Mouse (Mus musculus): ENCODE measurements around the gene Gm853. TPM values are rescaled to one million over a fixed set of nuclear protein-coding genes. Genes with fewer than 3 reads are reported as not detected.

The Gm853 gene
- total and polyA plus RNA-seq, 3 experiments: not detected

- peak; percentile 54 for DNase-seq
Measured at GRCm38 (mm10) chr4:130173911-130174311, 48.3 kb downstream of the Gm853 start.

GRCm38 (mm10) chr4:130173060-130173822 is 49.0 kb downstream of the Gm853 start:
- DNase-seq: no peak

DNA sequence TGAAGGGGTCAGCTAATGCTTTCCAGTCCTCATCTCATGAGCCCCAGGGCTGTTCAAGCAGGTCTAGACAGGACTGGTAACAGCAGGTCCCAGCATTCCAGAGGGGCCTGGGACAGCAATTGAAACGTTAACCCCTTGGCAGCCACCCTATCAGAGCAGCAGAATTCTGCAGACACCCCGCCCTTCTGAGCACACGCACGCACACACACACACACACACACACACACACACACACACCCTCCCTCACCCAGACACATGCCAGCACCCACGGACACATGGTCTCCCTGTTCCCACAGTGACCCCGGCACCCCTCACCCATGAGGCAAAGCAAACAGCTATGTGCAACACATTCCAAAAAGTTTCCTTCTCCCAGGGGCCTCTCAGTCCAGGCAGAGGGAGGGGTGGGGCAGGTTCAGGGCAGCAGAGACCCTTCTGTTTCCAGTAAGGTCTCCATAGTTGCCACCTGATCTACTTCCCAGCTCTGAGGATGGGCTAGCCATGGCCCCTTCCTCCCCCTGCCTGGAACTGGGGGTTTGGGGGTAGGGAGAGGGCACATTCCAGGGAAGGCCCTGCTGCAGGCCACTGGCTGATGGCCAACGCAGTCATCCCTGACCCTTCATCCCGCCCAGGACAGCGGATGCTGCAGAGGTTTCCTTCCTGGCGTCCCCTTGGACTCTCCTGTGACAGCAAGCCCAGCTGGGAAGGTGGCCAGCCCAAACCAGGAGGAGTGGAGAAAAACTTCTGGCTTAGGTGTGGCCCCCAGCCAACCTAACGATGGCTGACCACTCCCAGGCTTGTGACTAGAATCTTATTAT is 50.0 kb downstream of the Gm853 start:
- DNase-seq: peak; percentile 86

DNA sequence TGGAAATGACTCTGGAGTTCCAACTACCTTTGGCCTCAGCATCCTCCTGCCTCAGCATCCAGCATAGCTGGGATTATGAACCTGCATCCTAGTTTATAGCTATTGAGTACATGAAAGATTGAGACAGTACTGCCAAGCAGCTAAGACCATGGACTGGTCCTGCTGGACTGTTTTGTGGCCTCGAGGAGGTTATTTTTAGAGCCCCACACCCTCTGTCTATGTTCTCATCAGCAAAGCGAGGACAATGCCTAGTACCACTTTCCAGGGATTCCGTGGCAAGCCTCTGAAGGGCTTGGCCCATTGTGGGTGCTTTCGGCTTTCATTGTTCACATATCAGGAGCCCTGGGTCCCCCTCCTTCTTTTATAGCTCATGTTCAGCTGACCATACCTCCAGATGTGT is 51.8 kb downstream of the Gm853 start:
- no peak for DNase-seq

GRCm38 (mm10) chr4:130169411-130169971 is 52.7 kb downstream of the Gm853 start:
- no peak for DNase-seq

DNA sequence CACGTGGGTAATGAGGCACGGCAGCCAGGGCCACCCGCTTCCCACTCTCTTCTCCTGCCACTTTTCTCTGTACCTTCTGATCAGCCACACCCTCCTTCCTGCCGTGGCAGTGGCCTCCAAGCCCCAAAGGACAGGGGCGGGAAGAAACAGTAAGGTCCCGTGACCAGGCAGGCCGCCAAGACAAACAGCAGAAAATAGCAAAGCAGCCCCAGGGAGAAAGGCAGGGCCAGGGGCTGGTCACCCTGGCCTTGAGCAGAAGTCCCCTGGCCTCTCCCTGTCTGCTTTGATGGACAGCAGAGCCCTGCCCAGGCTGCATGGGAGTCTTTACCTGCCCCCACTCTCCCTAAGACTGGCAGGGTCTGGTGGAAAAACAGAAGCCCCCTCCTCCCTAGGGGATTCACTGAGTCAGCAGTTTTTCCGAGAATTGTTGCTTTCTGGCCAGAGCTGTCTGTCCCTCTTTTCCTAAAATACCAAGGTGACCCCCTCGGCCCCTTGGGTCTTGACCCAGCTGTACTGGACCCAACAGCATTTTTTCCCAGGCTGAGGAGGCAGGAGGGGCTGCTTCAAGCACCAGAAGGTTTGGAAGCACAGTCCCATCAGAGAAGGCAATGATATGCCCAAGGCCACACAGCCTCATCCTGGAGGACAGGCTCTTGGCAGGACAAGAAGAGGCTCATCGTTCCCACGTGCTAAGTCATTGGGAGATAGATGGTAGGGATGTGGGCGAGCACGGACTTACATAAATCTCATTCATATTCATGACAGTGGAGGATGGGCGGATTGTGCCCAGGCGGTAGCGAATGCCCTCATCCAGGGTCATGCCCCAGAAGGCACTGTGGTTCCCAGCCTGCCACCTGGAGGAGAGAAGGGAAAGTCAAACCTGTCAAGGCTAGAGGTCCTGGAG is 53.7 kb downstream of the Gm853 start:
- peak; percentile 96 for DNase-seq

DNA sequence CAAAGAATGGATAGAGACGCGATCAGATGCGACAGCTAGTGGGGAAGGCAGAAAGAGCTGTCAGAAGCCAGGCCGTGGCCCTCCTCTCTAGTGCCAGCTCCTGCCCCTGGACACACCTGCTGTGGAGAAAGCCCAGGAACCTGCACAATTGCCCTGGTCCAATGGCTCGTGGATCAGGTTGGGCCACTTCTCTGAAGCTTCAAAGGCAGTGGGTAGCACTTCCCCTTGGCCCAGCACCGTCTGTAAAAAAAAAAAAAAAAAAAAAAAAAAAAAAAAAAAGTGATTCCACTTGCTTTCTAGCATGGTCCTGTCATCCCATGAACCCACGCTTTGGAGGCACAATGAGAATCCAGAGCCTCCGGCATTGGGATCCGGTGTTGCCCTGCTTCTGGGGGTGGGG is 54.4 kb downstream of the Gm853 start:
- DNase-seq: no peak

- no peak for DNase-seq
Measured at GRCm38 (mm10) chr4:130167321-130167720, 54.9 kb downstream of the Gm853 start.

DNA sequence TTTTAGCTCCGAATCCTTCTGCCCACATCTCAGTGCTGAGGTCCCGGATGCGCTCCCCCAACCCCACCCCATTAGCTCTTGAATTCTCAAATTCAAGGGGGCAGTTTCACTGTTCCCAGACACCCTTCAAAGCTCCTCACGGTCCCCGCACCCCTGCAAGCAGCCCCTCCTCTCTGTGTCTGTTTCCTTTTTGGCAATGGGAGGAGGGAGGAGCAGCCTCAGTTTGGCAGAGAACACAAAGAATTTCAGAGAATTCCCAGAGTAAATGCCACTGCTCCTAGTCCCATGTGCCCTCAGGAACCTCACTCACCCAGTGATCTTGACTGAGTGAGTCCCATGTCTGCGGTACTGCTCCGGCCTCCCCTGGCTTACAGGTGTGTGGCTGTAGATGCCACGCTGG is 55.6 kb downstream of the Gm853 start:
- peak; percentile 63 for DNase-seq

- DNase-seq: no peak
Measured at GRCm38 (mm10) chr4:130166061-130166460, 56.1 kb downstream of the Gm853 start.

DNA sequence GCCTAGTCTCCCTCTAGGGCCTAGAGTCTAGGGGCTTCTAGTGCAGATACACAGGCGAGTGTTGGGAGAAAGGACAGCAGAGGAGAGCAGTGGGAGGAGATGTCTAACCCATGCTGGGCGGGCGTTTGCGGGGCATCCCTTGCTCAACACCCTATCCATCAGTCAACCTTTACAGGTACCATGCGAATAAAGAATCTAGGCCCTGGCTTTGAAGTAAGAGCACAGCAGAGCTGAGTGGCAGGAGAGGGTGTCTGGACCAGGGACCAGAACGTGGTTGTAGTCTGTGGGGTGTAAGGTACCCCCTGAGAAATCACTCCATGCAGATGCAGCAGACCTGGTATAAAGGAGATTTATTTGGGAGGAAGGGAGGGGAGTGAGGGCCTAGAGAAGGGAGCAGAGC is 58.1 kb downstream of the Gm853 start:
- no peak for DNase-seq

DNA sequence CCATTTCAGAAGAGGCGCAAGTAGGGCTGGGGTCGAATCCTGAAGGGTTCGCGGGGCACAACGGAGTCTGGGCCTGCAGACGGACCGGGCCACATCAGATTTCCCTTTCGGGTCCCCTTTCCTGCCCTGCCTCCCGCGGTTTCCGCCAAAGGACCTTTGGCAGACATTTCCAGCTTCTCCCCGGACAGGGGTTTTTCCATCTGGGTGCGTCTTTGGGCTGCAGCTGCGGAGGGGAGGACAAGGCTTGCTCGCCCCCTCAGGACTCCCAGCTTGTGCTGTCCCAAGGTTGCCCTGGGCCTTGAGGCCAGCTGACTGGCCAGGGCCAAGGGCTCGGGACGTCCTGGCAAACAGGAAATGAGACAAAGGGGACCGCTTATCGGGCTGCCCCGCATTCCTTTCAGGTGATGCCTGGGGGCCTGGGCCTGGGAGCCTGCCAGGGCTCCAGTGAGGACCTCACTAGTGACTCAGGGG is 58.8 kb downstream of the Gm853 start:
- peak; percentile 85 for DNase-seq

DNA sequence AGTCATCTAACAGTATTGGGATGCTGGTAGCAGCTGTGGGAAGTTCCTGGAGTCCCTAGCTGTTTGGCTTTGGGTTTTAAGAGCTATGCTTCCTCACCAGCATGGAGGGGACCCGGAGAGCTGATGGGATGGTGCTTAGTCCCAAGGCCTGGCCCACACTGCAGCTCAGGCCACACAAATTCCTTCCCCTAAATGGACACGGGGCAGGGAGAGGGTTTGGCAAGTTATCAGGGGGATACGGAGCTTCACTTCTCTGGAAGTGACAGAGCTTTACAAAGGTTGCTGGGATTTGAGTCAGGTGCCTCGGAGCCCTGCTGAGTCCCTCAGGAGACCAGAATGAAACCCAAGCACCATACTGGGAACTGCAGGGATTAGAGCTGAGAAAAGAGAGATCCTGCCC is 60.9 kb downstream of the Gm853 start:
- DNase-seq: no peak

Other genes starting within 250 kb of the Gm853 start
- gene Adgrb2, start 237.5 kb downstream of the Gm853 start, total RNA-seq (2021): 10 to 100 TPM; 18.7 to 24.9 TPM
- gene Adgrb2, start 237.5 kb downstream of the Gm853 start, polyA plus RNA-seq (2012; rRNA removed): 87.5 and 105 TPM in 2 replicates
- 10 to 100 TPM in 1 of 2 experiments, 1 to 10 TPM in 1; 9.2 to 15.8 TPM for gene Col16a1, start 174.6 kb downstream of the Gm853 start, total RNA-seq (2021)
- 15.7 and 23.4 TPM in 2 replicates for gene Col16a1, start 174.6 kb downstream of the Gm853 start, polyA plus RNA-seq (2012; rRNA removed)
- gene Pef1, start 119.8 kb downstream of the Gm853 start, total RNA-seq (2021): 10 to 100 TPM; 80.3 to 82.6 TPM
- gene Pef1, start 119.8 kb downstream of the Gm853 start, polyA plus RNA-seq (2012; rRNA removed): 180 and 181 TPM in 2 replicates
- under 1 TPM; 0.69 to 0.86 TPM for gene Hcrtr1, start 83.0 kb downstream of the Gm853 start, total RNA-seq (2021)
- gene Hcrtr1, start 83.0 kb downstream of the Gm853 start, polyA plus RNA-seq (2012; rRNA removed): 7.6 and 10.5 TPM in 2 replicates
- gene Tinagl1, start 47.3 kb downstream of the Gm853 start, total RNA-seq (2021): 100 to 1,000 TPM; 115 to 136 TPM
- 311 and 341 TPM in 2 replicates for gene Tinagl1, start 47.3 kb downstream of the Gm853 start, polyA plus RNA-seq (2012; rRNA removed)
- 1 to 10 TPM in 1 of 2 experiments, under 1 TPM in 1; 0.93 to 1.0 TPM for gene Serinc2, start 56.8 kb upstream of the Gm853 start, total RNA-seq (2021)
- gene Serinc2, start 56.8 kb upstream of the Gm853 start, polyA plus RNA-seq (2012; rRNA removed): 6.2 and 7.1 TPM in 2 replicates
- gene Fabp3, start 86.2 kb upstream of the Gm853 start, total RNA-seq (2021): 100 to 1,000 TPM in 1 of 2 experiments, 10 to 100 TPM in 1; 51.1 to 150 TPM
- gene Fabp3, start 86.2 kb upstream of the Gm853 start, polyA plus RNA-seq (2012; rRNA removed): 19.0 and 24.8 TPM in 2 replicates
- gene Gm10570, start 86.3 kb upstream of the Gm853 start, total RNA-seq (2021): not detected
- gene Gm10570, start 86.3 kb upstream of the Gm853 start, polyA plus RNA-seq (2012; rRNA removed): 0.34 and 0.64 TPM in 2 replicates
- gene Zcchc17, start 137.5 kb upstream of the Gm853 start, total RNA-seq (2021): 10 to 100 TPM; 48.9 to 54.2 TPM
- gene Zcchc17, start 137.5 kb upstream of the Gm853 start, polyA plus RNA-seq (2012; rRNA removed): 57.2 and 71.3 TPM in 2 replicates
- 10 to 100 TPM; 31.4 to 33.6 TPM for gene Snrnp40, start 137.7 kb upstream of the Gm853 start, total RNA-seq (2021)
- gene Snrnp40, start 137.7 kb upstream of the Gm853 start, polyA plus RNA-seq (2012; rRNA removed): 18.9 and 19.6 TPM in 2 replicates